Mouse (Mus musculus): ENCODE data around the gene Olfr1061.
"Not testable (repeated sequence)": the region's sequence is repeated elsewhere in the genome, so short reads cannot be mapped to it uniquely, and the experiment has no call there.

The Olfr1061 gene

DNA sequence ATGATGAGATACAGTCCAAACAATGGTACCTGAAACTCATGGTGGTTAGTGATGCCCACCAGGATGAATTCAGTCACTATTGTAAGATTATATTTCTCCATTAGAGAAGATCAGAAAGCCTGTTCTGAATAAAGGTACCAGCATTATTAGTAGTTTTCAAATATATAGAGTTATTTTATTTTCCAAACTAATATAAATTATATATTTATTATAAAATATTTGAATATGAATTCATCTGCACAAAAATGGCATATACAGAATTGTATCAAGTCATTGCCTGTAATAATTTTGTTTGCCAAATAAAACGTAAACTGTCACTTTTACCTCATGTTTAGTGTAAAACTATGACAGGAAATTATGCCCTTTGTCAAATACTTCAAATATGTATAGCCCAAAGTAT lies at the start of gene Olfr1061:
Gene Olfr1061, minus strand, starts transcription at position 101 of the 400 bp plus-strand sequence.
- no peak for DNase-seq (ENCODE audit: extremely low spot score)

GRCm38 (mm10) chr2:86460434-86460833 lies 46.6 kb upstream of the Olfr1061 start:
- DNase-seq (ENCODE audit: extremely low spot score): no peak

DNA sequence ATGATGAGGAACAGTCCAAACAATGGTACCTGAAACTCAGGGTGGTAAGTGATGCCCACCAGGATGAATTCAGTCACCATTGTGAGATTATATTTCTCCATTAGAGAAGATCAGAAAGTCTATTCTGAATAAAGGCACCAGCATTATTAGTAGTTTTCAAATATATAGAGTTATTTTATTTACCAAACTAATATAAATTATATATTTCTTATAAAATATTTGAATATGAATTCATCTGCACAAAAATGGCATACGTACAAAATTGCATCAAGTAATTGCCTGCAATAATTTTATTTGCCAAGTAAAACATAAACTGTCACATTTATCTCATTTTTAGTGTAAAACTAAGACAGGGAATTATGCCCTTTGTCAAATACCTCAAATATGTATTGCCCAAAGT lies 42.3 kb upstream of the Olfr1061 start, which contains the start of gene Olfr1066:
Gene Olfr1066, minus strand, starts transcription at position 101 of the 400 bp plus-strand sequence.
- no peak for DNase-seq (ENCODE audit: extremely low spot score)

- not testable (repeated sequence) for DNase-seq (ENCODE audit: extremely low spot score)
Measured at GRCm38 (mm10) chr2:86450491-86450890, 36.6 kb upstream of the Olfr1061 start, which contains the start of gene Olfr1065. TSS of gene Olfr1065 (minus strand) at chr2:86450591.

DNA sequence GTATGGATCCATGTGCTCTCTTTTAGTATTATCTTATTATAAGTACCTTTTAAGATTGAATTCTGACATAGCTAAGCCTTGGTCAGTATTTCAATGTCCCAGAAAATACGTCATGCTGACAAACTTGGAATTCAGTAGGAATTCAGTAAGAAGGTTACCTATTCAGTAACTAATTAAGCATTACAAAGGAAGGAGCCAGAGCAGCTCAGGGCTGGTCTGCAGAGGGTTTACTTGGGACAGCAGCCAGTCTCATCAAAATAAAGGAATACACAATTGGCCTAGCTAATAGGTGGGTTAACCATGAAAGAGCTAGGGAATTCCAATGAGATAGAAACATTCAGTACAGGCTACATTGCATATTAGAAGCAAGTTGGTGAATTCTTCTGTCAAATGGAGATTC lies 28.3 kb upstream of the Olfr1061 start:
- not testable (repeated sequence) for DNase-seq (ENCODE audit: extremely low spot score)

GRCm38 (mm10) chr2:86428511-86428910 lies 14.7 kb upstream of the Olfr1061 start:
- not testable (repeated sequence) for DNase-seq (ENCODE audit: extremely low spot score)

GRCm38 (mm10) chr2:86426649-86427048 lies 12.8 kb upstream of the Olfr1061 start, which contains the start of gene Olfr1062:
TSS of gene Olfr1062 (minus strand) at chr2:86426749.
- DNase-seq (ENCODE audit: extremely low spot score): not testable (repeated sequence)

GRCm38 (mm10) chr2:86395114-86395513 lies 18.7 kb downstream of the Olfr1061 start:
- DNase-seq (ENCODE audit: extremely low spot score): no peak

DNA sequence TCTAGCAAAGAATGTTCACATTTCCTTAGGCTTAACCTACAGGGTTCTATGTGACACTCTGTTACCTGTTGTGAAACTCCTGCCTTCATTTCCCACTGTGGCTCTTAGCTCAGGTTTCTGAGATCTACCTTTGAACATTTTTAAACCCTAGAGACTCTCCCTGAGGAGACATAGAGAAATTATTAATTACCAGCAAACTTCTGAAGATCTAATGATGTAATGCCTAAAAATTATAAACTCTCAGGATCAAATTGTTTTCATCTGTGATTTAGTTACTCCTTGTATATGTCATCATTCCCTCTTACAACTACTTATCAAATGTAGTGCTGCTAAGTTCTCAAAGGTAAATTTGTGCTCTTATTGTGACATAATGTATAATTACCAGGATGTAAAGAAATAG lies 25.4 kb downstream of the Olfr1061 start, which contains the start of gene Olfr1058:
Gene Olfr1058, minus strand, starts transcription at position 101 of the 400 bp plus-strand sequence.
- not testable (repeated sequence) for DNase-seq (ENCODE audit: extremely low spot score)

- no peak for DNase-seq (ENCODE audit: extremely low spot score)
Measured at GRCm38 (mm10) chr2:86378293-86378692, 35.6 kb downstream of the Olfr1061 start, which contains the start of gene Olfr1057. TSS of gene Olfr1057 (minus strand) at chr2:86378393.

- not testable (repeated sequence) for DNase-seq (ENCODE audit: extremely low spot score)
Measured at GRCm38 (mm10) chr2:86366342-86366741, 47.5 kb downstream of the Olfr1061 start.
